Mouse (Mus musculus) right cerebral cortex, postnatal 14 days (tissue): ENCODE data around the gene Il6ra.
A peak's percentile ranks its signal among the peaks of the same experiment; 100 is the strongest.

Source experiments
- DNase-seq: peaks from one replicate; pipeline ENCODE4 v3.0.0; 2022

The Il6ra gene

DNA sequence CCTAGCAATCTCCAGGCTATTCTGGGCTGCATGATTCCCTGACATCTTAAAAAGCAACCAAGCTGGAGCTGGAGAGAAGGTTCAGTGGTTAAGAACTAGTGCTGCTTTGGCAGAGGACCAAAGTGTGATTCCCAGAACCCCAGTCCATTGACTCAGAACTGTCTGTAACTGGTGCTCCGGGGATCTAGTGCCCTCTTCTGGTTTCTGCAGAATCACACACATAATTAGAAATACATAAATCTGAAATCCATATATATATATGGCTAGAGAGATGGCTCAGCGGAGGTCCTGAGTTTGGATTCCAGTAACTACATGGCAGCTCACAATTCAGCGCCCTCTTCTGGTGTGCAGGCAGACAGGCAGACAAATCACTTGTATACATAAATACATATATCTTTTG, 65.9 kb downstream of the Il6ra start:
- DNase-seq: no peak

DNA sequence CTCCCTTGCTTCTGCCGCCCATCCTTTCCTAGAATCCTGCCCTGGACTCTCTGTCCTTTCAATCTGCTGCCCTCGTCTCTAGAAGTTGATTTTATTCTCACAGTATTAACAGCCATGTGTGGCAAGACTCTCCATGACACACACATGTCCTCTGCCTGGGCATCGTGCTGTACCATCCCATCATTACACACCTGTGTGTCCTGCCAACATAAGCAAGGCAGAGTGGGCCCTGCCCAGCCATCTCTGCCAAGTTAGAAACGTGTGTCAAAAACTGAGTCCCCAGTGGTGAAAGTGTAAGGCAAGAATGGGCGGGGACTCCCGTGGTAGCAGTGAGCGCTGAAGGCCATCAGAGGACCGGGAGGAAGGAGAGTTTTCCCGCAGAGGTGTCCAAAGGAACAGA, 67.2 kb downstream of the Il6ra start:
- no peak for DNase-seq

DNA sequence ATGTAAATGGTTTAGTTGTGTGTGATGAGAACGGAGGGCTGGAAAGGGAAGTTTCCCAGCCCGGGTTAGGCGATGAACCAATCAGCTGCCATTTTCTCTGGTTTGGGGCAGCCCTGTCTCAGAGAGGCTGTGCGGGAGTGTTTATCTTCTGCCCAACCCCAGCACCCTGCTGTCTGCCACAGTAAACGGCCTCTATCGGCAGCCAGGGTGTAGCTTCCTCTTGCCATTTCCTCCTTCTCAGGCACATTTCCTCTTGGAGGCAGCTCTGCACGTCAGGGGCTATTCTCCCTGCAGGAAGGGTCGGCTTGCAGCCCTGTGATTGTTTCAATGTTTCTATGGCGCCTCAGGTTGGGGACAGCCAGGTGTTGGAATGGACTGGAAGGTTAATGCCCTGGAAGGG, 69.8 kb downstream of the Il6ra start:
- peak; percentile 14 for DNase-seq

DNA sequence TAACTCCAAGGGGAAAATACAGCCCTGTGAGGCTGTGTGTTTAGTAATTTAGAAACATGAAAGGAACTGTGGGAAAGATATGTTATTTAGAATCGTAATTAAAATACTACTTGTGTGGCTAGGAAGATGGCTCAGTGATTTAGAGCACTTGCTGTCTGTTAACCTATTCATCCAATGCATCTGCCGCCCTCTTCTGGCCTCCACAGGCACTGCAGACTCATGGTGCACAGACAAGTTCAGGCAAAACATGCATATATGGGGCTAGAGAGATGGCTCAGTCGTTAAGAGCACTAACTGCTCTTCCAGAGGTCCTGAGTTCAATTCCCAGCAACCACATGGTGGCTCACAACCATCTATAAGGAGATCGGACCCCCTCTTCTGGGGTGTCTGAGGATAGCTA, 70.7 kb downstream of the Il6ra start:
- DNase-seq: peak; percentile 34

- no peak for DNase-seq
Observed at GRCm38 (mm10) chr3:89835362-89835761, 77.6 kb downstream of the Il6ra start.

DNA sequence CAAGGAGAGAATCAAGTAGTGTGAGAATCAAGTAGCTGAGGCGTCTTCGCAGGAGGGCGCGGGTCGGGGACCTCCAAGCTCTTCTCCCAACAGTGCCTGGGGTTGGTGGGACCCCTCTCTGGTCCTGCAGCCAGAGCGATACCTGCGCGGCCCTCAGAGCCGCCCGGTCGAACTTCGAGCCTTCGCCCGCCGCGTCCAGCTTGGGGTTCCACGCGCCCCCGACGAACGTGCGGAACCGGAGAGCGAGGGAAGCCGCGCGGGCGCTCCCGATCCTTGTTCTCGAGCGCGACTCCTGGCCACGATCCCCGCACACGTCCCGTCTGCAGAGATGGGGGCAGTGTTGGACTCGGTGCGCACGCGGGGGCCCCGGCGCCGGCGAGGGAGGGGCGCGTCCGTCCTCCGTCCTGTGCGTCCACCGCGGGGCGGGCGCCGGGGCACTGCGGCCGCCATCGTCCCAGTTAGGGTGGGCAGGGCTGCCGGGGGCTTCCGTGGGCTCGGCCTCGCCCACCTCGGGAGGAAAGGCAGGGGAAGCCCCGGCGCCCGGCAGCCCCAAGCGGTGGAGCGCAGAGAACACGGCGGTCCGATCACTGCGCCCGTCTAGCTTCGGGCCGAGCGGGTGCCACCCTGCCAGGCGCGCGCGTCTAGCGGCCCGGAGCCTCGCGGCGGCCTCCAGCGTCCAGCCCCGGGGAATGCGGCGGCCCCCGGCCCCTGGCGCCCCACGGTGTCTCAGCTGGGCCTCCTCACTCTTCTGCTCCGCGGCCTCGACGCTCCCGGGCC, 82.0 kb downstream of the Il6ra start, which contains the start of gene She:
Gene She (plus strand): TSS at position 556 of the 777 bp plus-strand sequence.
- no peak for DNase-seq

- no peak for DNase-seq
Observed at GRCm38 (mm10) chr3:89826295-89826694, 86.7 kb downstream of the Il6ra start.

- no peak for DNase-seq
Observed at GRCm38 (mm10) chr3:89823594-89823993, 89.4 kb downstream of the Il6ra start.

GRCm38 (mm10) chr3:89821548-89822480, 91.2 kb downstream of the Il6ra start:
- no peak for DNase-seq

GRCm38 (mm10) chr3:89821096-89821513, 91.9 kb downstream of the Il6ra start:
- no peak for DNase-seq

DNA sequence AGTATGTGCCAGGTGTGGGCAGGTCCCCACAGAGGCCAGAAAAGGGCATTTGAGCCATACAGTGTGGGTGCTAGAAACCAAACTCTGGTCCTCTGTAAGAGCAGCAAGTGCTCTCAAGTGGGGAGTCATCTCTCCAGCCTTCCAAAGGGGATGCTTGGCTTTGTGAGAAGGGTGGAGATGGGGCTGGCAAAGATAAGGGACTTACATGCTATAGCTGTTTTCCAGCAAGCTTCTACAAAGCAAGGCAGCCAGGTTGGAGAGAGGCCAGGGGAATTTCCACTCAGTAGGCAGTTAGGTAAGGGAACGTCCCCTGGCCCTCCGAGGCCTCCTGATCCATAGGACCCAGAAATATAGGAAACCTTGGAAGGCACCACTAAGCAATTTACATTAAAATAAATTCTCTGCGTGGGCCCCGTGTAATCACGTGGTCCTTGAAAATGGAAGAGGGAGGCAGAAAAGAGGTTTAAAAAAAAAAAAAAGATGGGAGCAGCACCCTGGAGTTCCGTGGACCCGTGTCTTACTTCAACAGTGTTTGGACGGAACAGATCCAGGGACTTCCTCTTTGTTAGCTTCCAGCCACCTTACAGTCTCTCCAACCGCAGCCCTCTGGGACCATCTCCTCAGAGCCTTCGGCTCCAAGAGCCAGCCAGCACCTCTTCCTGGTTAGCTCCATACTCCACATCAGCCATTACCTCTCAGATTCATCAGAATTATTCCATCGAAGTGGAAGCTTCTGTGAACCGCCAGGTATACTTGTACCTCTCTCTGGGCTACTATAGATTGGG, 92.5 kb downstream of the Il6ra start:
- no peak for DNase-seq

DNA sequence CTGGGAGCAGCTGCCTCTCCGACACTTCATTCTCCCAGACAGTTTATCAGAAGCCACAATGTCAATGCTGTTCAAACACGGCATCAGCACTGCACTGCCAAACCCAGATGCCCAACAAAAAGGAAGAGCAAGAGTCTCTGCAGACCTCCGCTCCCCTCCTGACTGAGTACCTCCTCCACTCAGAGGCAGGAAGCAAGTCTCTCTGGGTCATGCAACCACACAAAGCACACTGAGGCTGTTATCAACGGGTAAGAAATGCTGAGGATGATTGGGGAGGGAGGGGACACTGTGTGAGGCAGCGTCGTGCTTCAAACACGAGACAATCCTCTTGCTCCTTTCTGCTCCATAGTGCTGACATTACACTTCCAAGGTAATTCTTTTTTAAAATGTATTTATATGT, 93.1 kb downstream of the Il6ra start:
- no peak for DNase-seq

- no peak for DNase-seq
Observed at GRCm38 (mm10) chr3:89818605-89819004, 94.4 kb downstream of the Il6ra start.

- DNase-seq: peak; percentile 31
Observed at GRCm38 (mm10) chr3:89817056-89817455, 95.9 kb downstream of the Il6ra start.
